Mouse (Mus musculus): Measurements from ENCODE around the gene Knop1. TPM values are rescaled to one million over a fixed set of nuclear protein-coding genes. Genes with fewer than 3 reads are reported as not detected.
A peak's percentile ranks its signal among the peaks of the same experiment; 100 is the strongest.

Knop1 gene
- polyA plus RNA-seq, 1 experiment from 2014 or later, result 64.9 TPM

GRCm38 (mm10) chr7:118816275-118816674 lies 39.8 kb downstream of the Knop1 start:
- Histone ChIP-seq H3K9ac (replicated peaks; ENCODE audit: low read length) (no peak overlapping the region), H3K9me3 (ENCODE audit: control insufficient read depth, low read length) (no peaks in the 10 kb centered on the region), H3K4me3 (replicated peaks; ENCODE audit: low read depth, low read length) (no peak overlapping the region), H3K36me3 (ENCODE audit: control insufficient read depth, insufficient read depth, low read length) (peaks cover 59% of the 10 kb centered on the region), H3K27me3 (ENCODE audit: control insufficient read depth, insufficient read depth, low read length) (no peaks in the 10 kb centered on the region), H3K4me1 (ENCODE audit: control insufficient read depth, insufficient read depth, low read length) (no peaks in the 10 kb centered on the region), H3K27ac (replicated peaks; ENCODE audit: low read depth, low read length) (no peak overlapping the region), H3K4me2 (ENCODE audit: low read length) (no peak overlapping the region)
- DNase-seq (no peak), ATAC-seq (ENCODE audit: low FRiP score, low TSS enrichment) (no peak)
- 92% methylated on average over 3 of the region's 3 CpGs for WGBS

- no peak overlapping the region for H3K9ac ChIP-seq (replicated peaks; ENCODE audit: low read length)
- peaks cover 69% of the 10 kb centered on the region for H3K36me3 ChIP-seq (ENCODE audit: control insufficient read depth, insufficient read depth, low read length)
- no peak overlapping the region for H3K4me3 ChIP-seq (replicated peaks; ENCODE audit: low read depth, low read length)
- no peaks in the 10 kb centered on the region for H3K9me3 ChIP-seq (ENCODE audit: control insufficient read depth, low read length)
- H3K4me1 ChIP-seq (ENCODE audit: control insufficient read depth, insufficient read depth, low read length), result no peaks in the 10 kb centered on the region
- no peak overlapping the region for H3K4me2 ChIP-seq (ENCODE audit: low read length)
- ATAC-seq (ENCODE audit: low FRiP score, low TSS enrichment) (no peak), DNase-seq (no peak)
- WGBS, result 96% methylated on average over 4 of the region's 4 CpGs
- no peaks in the 10 kb centered on the region for H3K27me3 ChIP-seq (ENCODE audit: control insufficient read depth, insufficient read depth, low read length)
- no peak overlapping the region for H3K27ac ChIP-seq (replicated peaks; ENCODE audit: low read depth, low read length)
Measured at GRCm38 (mm10) chr7:118813592-118813991, 42.5 kb downstream of the Knop1 start.

- Histone ChIP-seq H3K9ac (replicated peaks; ENCODE audit: low read length) (no peak overlapping the region), H3K4me3 (replicated peaks; ENCODE audit: low read depth, low read length) (no peak overlapping the region), H3K4me2 (ENCODE audit: low read length) (no peak overlapping the region), H3K9me3 (ENCODE audit: control insufficient read depth, low read length) (no peaks in the 10 kb centered on the region), H3K27me3 (ENCODE audit: control insufficient read depth, insufficient read depth, low read length) (no peaks in the 10 kb centered on the region), H3K36me3 (ENCODE audit: control insufficient read depth, insufficient read depth, low read length) (peaks cover 57% of the 10 kb centered on the region), H3K27ac (replicated peaks; ENCODE audit: low read depth, low read length) (no peak overlapping the region), H3K4me1 (ENCODE audit: control insufficient read depth, insufficient read depth, low read length) (peaks cover 4% of the 10 kb centered on the region; the same call in 1 of the 2 replicates)
- WGBS, result 85% methylated on average over 12 of the region's 12 CpGs
- ATAC-seq (ENCODE audit: low FRiP score, low TSS enrichment) (no peak), DNase-seq (no peak)
Measured at GRCm38 (mm10) chr7:118811407-118812106, 44.5 kb downstream of the Knop1 start.

GRCm38 (mm10) chr7:118807899-118808298 lies 48.2 kb downstream of the Knop1 start:
- Histone ChIP-seq H3K4me1 (ENCODE audit: control insufficient read depth, insufficient read depth, low read length) (peaks cover 4% of the 10 kb centered on the region; the same call in 1 of the 2 replicates), H3K9ac (replicated peaks; ENCODE audit: low read length) (no peak overlapping the region), H3K4me3 (replicated peaks; ENCODE audit: low read depth, low read length) (no peak overlapping the region), H3K4me2 (ENCODE audit: low read length) (no peak overlapping the region), H3K27ac (replicated peaks; ENCODE audit: low read depth, low read length) (no peak overlapping the region), H3K36me3 (ENCODE audit: control insufficient read depth, insufficient read depth, low read length) (peaks cover 58% of the 10 kb centered on the region), H3K27me3 (ENCODE audit: control insufficient read depth, insufficient read depth, low read length) (no peaks in the 10 kb centered on the region), H3K9me3 (ENCODE audit: control insufficient read depth, low read length) (no peaks in the 10 kb centered on the region)
- ATAC-seq (ENCODE audit: low FRiP score, low TSS enrichment), result no peak
- 88% methylated on average over 8 of the region's 8 CpGs for WGBS
- DNase-seq, result no peak

- DNase-seq (peak; percentile 54), ATAC-seq (ENCODE audit: low FRiP score, low TSS enrichment) (no peak)
- Histone ChIP-seq H3K4me1 (ENCODE audit: control insufficient read depth, insufficient read depth, low read length) (peaks cover 4% of the 10 kb centered on the region; the same call in 1 of the 2 replicates), H3K9me3 (ENCODE audit: control insufficient read depth, low read length) (no peaks in the 10 kb centered on the region), H3K4me2 (ENCODE audit: low read length) (no peak overlapping the region), H3K27me3 (ENCODE audit: control insufficient read depth, insufficient read depth, low read length) (no peaks in the 10 kb centered on the region), H3K36me3 (ENCODE audit: control insufficient read depth, insufficient read depth, low read length) (peaks cover 64% of the 10 kb centered on the region), H3K4me3 (replicated peaks; ENCODE audit: low read depth, low read length) (no peak overlapping the region), H3K9ac (replicated peaks; ENCODE audit: low read length) (peak overlapping the region; percentile 20; the same call in 1 of the 2 replicates), H3K27ac (replicated peaks; ENCODE audit: low read depth, low read length) (peak overlapping the region; percentile 57; the same call in 1 of the 2 replicates)
- 51% methylated on average over 16 of the region's 16 CpGs for WGBS
Measured at GRCm38 (mm10) chr7:118806631-118807411, 49.2 kb downstream of the Knop1 start.

GRCm38 (mm10) chr7:118803425-118803824 lies 52.6 kb downstream of the Knop1 start:
- ATAC-seq (ENCODE audit: low FRiP score, low TSS enrichment) (no peak), DNase-seq (no peak)
- H3K4me3 ChIP-seq (replicated peaks; ENCODE audit: low read depth, low read length), result no peak overlapping the region
- no peak overlapping the region for H3K4me2 ChIP-seq (ENCODE audit: low read length)
- no peaks in the 10 kb centered on the region for H3K27me3 ChIP-seq (ENCODE audit: control insufficient read depth, insufficient read depth, low read length)
- peaks cover 69% of the 10 kb centered on the region for H3K36me3 ChIP-seq (ENCODE audit: control insufficient read depth, insufficient read depth, low read length)
- H3K9ac ChIP-seq (replicated peaks; ENCODE audit: low read length), result no peak overlapping the region
- H3K27ac ChIP-seq (replicated peaks; ENCODE audit: low read depth, low read length), result no peak overlapping the region
- 93% methylated on average over 8 of the region's 8 CpGs for WGBS
- no peaks in the 10 kb centered on the region for H3K9me3 ChIP-seq (ENCODE audit: control insufficient read depth, low read length)
- H3K4me1 ChIP-seq (ENCODE audit: control insufficient read depth, insufficient read depth, low read length), result peaks cover 4% of the 10 kb centered on the region; the same call in 1 of the 2 replicates

GRCm38 (mm10) chr7:118801791-118802190 lies 54.3 kb downstream of the Knop1 start:
- Histone ChIP-seq H3K36me3 (ENCODE audit: control insufficient read depth, insufficient read depth, low read length) (peaks cover 81% of the 10 kb centered on the region), H3K4me1 (ENCODE audit: control insufficient read depth, insufficient read depth, low read length) (no peaks in the 10 kb centered on the region), H3K9me3 (ENCODE audit: control insufficient read depth, low read length) (no peaks in the 10 kb centered on the region), H3K4me2 (ENCODE audit: low read length) (no peak overlapping the region), H3K27me3 (ENCODE audit: control insufficient read depth, insufficient read depth, low read length) (no peaks in the 10 kb centered on the region), H3K4me3 (replicated peaks; ENCODE audit: low read depth, low read length) (no peak overlapping the region), H3K9ac (replicated peaks; ENCODE audit: low read length) (no peak overlapping the region), H3K27ac (replicated peaks; ENCODE audit: low read depth, low read length) (no peak overlapping the region)
- DNase-seq, result no peak
- ATAC-seq (ENCODE audit: low FRiP score, low TSS enrichment), result no peak
- 97% methylated on average over 3 of the region's 3 CpGs for WGBS

- no peaks in the 10 kb centered on the region for H3K4me1 ChIP-seq (ENCODE audit: control insufficient read depth, insufficient read depth, low read length)
- H3K9ac ChIP-seq (replicated peaks; ENCODE audit: low read length), result no peak overlapping the region
- ATAC-seq (ENCODE audit: low FRiP score, low TSS enrichment) (no peak), DNase-seq (no peak)
- no peaks in the 10 kb centered on the region for H3K27me3 ChIP-seq (ENCODE audit: control insufficient read depth, insufficient read depth, low read length)
- H3K27ac ChIP-seq (replicated peaks; ENCODE audit: low read depth, low read length), result no peak overlapping the region
- no peaks in the 10 kb centered on the region for H3K9me3 ChIP-seq (ENCODE audit: control insufficient read depth, low read length)
- H3K36me3 ChIP-seq (ENCODE audit: control insufficient read depth, insufficient read depth, low read length), result peaks cover 84% of the 10 kb centered on the region
- no peak overlapping the region for H3K4me3 ChIP-seq (replicated peaks; ENCODE audit: low read depth, low read length)
- H3K4me2 ChIP-seq (ENCODE audit: low read length), result no peak overlapping the region
- 93% methylated on average over 15 of the region's 15 CpGs for WGBS
Measured at GRCm38 (mm10) chr7:118800112-118800734, 55.8 kb downstream of the Knop1 start.

All from midbrain, embryonic 14.5 days (tissue).